Mouse (Mus musculus): Measurements from ENCODE around the gene Gsk3b. TPM values are rescaled to one million over a fixed set of nuclear protein-coding genes. Genes with fewer than 3 reads are reported as not detected.
"Not testable (repeated sequence)": the region's sequence is repeated elsewhere in the genome, so short reads cannot be mapped to it uniquely, and the experiment has no call there.

The Gsk3b gene
- total and polyA plus RNA-seq, 2 experiments from 2014 or later, result 116 to 150 TPM

GRCm38 (mm10) chr16:38197299-38197698, 108.5 kb downstream of the Gsk3b start:
- H3K36me3 ChIP-seq (ENCODE audit: insufficient read depth, low read length), result peaks cover 16% of the 10 kb centered on the region
- WGBS, result 38% methylated on average over 4 of the region's 4 CpGs
- no peaks in the 10 kb centered on the region for H3K4me1 ChIP-seq (ENCODE audit: insufficient read depth, low read length)
- H3K4me2 ChIP-seq (ENCODE audit: low read depth, low read length, poor library complexity, severe bottlenecking), result no peak overlapping the region
- DNase-seq (ENCODE audit: low spot score) (peak; percentile 86), ATAC-seq (ENCODE audit: low FRiP score) (peak; percentile 65; the same call in 1 of the 2 replicates)
- H3K4me3 ChIP-seq (ENCODE audit: low read depth, low read length), result no peak overlapping the region
- no peak overlapping the region for H3K9ac ChIP-seq (replicated peaks; ENCODE audit: low read length, poor library complexity, severe bottlenecking)
- peak; percentile 88 for TF ChIP-seq CTCF (IDR thresholded peaks at IDR 0.05)
- no peaks in the 10 kb centered on the region for H3K27me3 ChIP-seq (ENCODE audit: insufficient read depth, low read length)
- H3K9me3 ChIP-seq (ENCODE audit: low read length), result no peaks in the 10 kb centered on the region
- H3K27ac ChIP-seq (ENCODE audit: low read depth, low read length), result no peak overlapping the region

GRCm38 (mm10) chr16:38205272-38205671, 116.5 kb downstream of the Gsk3b start:
- Histone ChIP-seq H3K36me3 (ENCODE audit: insufficient read depth, low read length) (peaks cover 6% of the 10 kb centered on the region; the same call in 1 of the 2 replicates), H3K4me2 (ENCODE audit: low read depth, low read length, poor library complexity, severe bottlenecking) (no peak overlapping the region), H3K27me3 (ENCODE audit: insufficient read depth, low read length) (no peaks in the 10 kb centered on the region), H3K4me1 (ENCODE audit: insufficient read depth, low read length) (no peaks in the 10 kb centered on the region), H3K9me3 (ENCODE audit: low read length) (no peaks in the 10 kb centered on the region), H3K4me3 (ENCODE audit: low read depth, low read length) (no peak overlapping the region), H3K9ac (replicated peaks; ENCODE audit: low read length, poor library complexity, severe bottlenecking) (no peak overlapping the region), H3K27ac (ENCODE audit: low read depth, low read length) (no peak overlapping the region)
- no peak for ATAC-seq (ENCODE audit: low FRiP score)
- 95% methylated on average over 7 of the region's 7 CpGs for WGBS
- no peak for DNase-seq (ENCODE audit: low spot score)
- TF ChIP-seq CTCF (IDR thresholded peaks at IDR 0.05), result no peak

DNA sequence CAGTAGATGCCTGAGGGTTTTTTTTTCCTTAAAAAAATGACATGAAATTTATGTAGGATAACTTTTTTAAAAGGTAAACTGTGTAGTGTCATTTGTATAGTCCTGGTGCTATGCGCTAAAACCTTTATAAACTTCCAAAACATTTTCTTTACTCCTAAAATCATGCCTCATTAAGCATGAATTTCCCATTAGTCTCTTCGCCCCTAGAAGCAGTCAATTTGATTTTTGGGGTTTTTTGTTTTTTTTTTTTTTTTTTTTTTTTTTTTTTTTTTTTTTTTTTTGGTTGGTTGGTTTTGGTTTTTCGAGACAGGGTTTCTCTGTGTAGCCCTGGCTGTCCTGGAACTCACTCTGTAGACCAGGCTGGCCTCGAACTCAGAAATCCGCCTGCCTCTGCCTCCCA, 133.7 kb downstream of the Gsk3b start:
- not testable (repeated sequence) for H3K27ac ChIP-seq (ENCODE audit: low read depth, low read length); H3K4me3 ChIP-seq (ENCODE audit: low read depth, low read length); DNase-seq (ENCODE audit: low spot score); H3K4me2 ChIP-seq (ENCODE audit: low read depth, low read length, poor library complexity, severe bottlenecking); H3K9me3 ChIP-seq (ENCODE audit: low read length); H3K9ac ChIP-seq (replicated peaks; ENCODE audit: low read length, poor library complexity, severe bottlenecking); ATAC-seq (ENCODE audit: low FRiP score); H3K4me1 ChIP-seq (ENCODE audit: insufficient read depth, low read length); H3K27me3 ChIP-seq (ENCODE audit: insufficient read depth, low read length)
- peaks cover 17% of the 10 kb centered on the region; the same call in 1 of the 2 replicates for H3K36me3 ChIP-seq (ENCODE audit: insufficient read depth, low read length)
- 96% methylated on average over 5 of the region's 5 CpGs for WGBS

DNA sequence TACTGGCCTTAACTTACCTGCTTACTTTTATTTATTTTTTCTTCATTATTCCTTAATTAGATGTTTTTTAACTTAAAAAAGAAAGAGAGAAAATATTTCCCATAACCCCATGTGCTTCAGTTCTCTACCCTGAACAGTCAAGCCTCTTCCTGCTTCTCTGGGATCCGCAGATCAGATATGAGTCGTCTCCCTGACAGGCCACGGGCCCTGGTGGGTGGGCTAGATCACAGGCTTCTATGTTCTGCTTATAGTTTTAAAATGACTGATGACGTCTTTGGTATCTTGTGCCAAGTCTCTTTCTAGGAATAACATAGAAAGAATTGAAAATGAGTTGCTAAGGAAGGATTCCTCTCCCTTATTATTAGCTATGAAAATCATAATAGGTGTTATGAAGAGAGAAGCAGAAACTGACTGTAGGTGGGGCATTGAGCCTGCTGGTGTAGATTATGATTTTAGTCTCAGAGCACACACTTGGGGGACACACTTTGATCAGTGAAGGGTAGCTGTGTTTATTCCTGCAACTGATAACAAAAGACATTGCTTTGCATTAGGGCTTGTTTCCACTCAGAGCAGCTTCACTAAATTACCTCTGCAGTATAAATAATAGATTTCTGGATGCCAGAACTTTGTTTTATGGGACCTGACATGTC, 148.3 kb downstream of the Gsk3b start:
- no peak for ATAC-seq (ENCODE audit: low FRiP score)
- Histone ChIP-seq H3K4me2 (ENCODE audit: low read depth, low read length, poor library complexity, severe bottlenecking) (no peak overlapping the region), H3K36me3 (ENCODE audit: insufficient read depth, low read length) (peaks cover 10% of the 10 kb centered on the region), H3K4me1 (ENCODE audit: insufficient read depth, low read length) (no peaks in the 10 kb centered on the region), H3K27ac (ENCODE audit: low read depth, low read length) (no peak overlapping the region), H3K27me3 (ENCODE audit: insufficient read depth, low read length) (no peaks in the 10 kb centered on the region), H3K4me3 (ENCODE audit: low read depth, low read length) (no peak overlapping the region), H3K9ac (replicated peaks; ENCODE audit: low read length, poor library complexity, severe bottlenecking) (no peak overlapping the region), H3K9me3 (ENCODE audit: low read length) (no peaks in the 10 kb centered on the region)
- no peak for DNase-seq (ENCODE audit: low spot score)
- WGBS, result 65% methylated on average over 4 of the region's 4 CpGs
- TF ChIP-seq CTCF (IDR thresholded peaks at IDR 0.05), result no peak

DNA sequence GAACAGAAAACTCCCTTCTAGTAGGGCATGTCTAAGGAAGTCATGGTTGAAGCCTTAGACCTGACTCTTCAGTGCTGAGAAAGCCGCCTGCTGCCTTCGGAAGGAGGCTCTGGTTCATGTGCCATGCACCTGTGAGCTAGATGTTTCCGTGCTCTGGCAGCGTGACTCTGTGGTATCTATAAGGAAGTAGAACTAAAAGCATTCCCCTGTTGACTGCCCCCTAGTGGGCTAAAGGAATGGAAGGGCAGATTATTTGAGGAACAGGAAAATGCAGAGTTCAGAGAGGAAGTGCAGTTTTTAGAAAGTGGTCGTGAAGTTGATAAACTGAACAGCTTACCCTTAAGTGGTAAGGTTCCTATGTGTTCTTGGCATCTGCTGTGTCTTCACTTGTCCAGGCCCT, 150.9 kb downstream of the Gsk3b start:
- peak; percentile 71 for TF ChIP-seq CTCF (IDR thresholded peaks at IDR 0.05)
- 83% methylated on average over 5 of the region's 5 CpGs for WGBS
- no peaks in the 10 kb centered on the region for H3K9me3 ChIP-seq (ENCODE audit: low read length)
- ATAC-seq (ENCODE audit: low FRiP score) (no peak), DNase-seq (ENCODE audit: low spot score) (no peak)
- H3K4me3 ChIP-seq (ENCODE audit: low read depth, low read length), result no peak overlapping the region
- no peak overlapping the region for H3K27ac ChIP-seq (ENCODE audit: low read depth, low read length)
- peaks cover 14% of the 10 kb centered on the region for H3K36me3 ChIP-seq (ENCODE audit: insufficient read depth, low read length)
- H3K27me3 ChIP-seq (ENCODE audit: insufficient read depth, low read length), result no peaks in the 10 kb centered on the region
- no peaks in the 10 kb centered on the region for H3K4me1 ChIP-seq (ENCODE audit: insufficient read depth, low read length)
- no peak overlapping the region for H3K9ac ChIP-seq (replicated peaks; ENCODE audit: low read length, poor library complexity, severe bottlenecking)
- H3K4me2 ChIP-seq (ENCODE audit: low read depth, low read length, poor library complexity, severe bottlenecking), result no peak overlapping the region

- Histone ChIP-seq H3K27ac (ENCODE audit: low read depth, low read length) (no peak overlapping the region), H3K36me3 (ENCODE audit: insufficient read depth, low read length) (peaks cover 14% of the 10 kb centered on the region), H3K4me3 (ENCODE audit: low read depth, low read length) (no peak overlapping the region), H3K4me2 (ENCODE audit: low read depth, low read length, poor library complexity, severe bottlenecking) (no peak overlapping the region), H3K4me1 (ENCODE audit: insufficient read depth, low read length) (no peaks in the 10 kb centered on the region), H3K9ac (replicated peaks; ENCODE audit: low read length, poor library complexity, severe bottlenecking) (no peak overlapping the region), H3K9me3 (ENCODE audit: low read length) (no peaks in the 10 kb centered on the region), H3K27me3 (ENCODE audit: insufficient read depth, low read length) (no peaks in the 10 kb centered on the region)
- 96% methylated on average over 10 of the region's 10 CpGs for WGBS
- ATAC-seq (ENCODE audit: low FRiP score) (no peak), DNase-seq (ENCODE audit: low spot score) (no peak)
- no peak for TF ChIP-seq CTCF (IDR thresholded peaks at IDR 0.05)
Measured at GRCm38 (mm10) chr16:38240167-38240566, 151.4 kb downstream of the Gsk3b start.
